Mouse (Mus musculus) CD8-positive naive resting alpha-beta T cell, adult 2 months (primary cell): ENCODE measurements around the gene Gm973.

Source experiments
- DNase-seq, 2 experiments: peaks; one replicate each; pipeline ENCODE4 v3.0.0; 2022; ENCODE audit warnings: low read depth in 2 of 2, low spot score in 2 of 2

The Gm973 gene

GRCm38 (mm10) chr1:59683926-59684818 is 168.1 kb downstream of the Gm973 start:
- peak; percentile 11 to 39 for DNase-seq

GRCm38 (mm10) chr1:59684819-59685755 is 169.0 kb downstream of the Gm973 start, which contains the start of gene Nop58:
Gene Nop58 (plus strand): TSS chr1:59684971.
- peak; percentile 84 for DNase-seq
